Mouse (Mus musculus): ENCODE results near the gene Sac3d1.
A peak's percentile ranks its signal among the peaks of the same experiment; 100 is the strongest.

GRCm38 (mm10) chr19:6156372-6156771, 37.9 kb upstream of the Sac3d1 start:
- 0 out of 2 replicates have a peak, but pooled peaks have one; percentile 3 for TF ChIP-seq CTCF (IDR thresholded peaks at IDR 0.05; ENCODE audit: extremely low read depth, insufficient read depth, low read length)
- no peak for TF ChIP-seq POLR2A (IDR thresholded peaks at IDR 0.05; ENCODE audit: extremely low read depth, insufficient read depth, low read length)
